Comparison of ENCODE assay signal across 13 mouse cellular contexts in the genomic region with DNA sequence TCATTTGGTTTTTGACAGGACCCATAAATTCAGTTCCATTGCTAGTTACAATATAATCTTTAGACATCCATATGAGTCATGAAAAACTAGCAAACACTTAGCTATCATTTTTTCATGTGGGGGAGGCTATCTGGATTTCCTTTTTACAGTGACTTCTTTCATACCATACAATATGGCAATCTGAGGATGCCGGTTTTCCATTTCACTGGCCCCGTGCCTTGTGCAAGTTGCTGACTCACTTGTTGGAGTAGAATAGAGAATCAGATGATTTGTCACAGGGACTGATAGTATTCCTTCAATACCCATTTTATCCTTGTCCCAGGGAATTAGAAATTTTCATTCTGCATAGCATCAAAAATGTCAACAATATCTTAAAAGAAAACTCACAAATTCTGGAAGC.
"Had no signal": no experiment of that assay in that cellular context is flagged by ENCODE, and none has a peak within 500 bp of the region (broad histone marks: within the 10 kb centered on the region; RNA-seq: fewer than 3 reads in every experiment).

No protein-coding gene starts in this region.

- DNase-seq: gastrocnemius, adult 2 months; gastrocnemius, postnatal 10 days; gastrocnemius, postnatal 25 days; heart, adult 18-20 months; heart, postnatal 10 days; heart, postnatal 4 days; kidney, adult 2 months; kidney, adult 9 months; kidney, postnatal 14 days; kidney, postnatal 36 days; layer of hippocampus, adult 9-11 months; layer of hippocampus, postnatal 36 days; left cerebral cortex, postnatal 4 days had no signal
